Mouse (Mus musculus): ENCODE data around the gene Eefsec. TPM values are rescaled to one million over a fixed set of nuclear protein-coding genes. Genes with fewer than 3 reads are reported as not detected.

Eefsec gene
- total and polyA plus RNA-seq, 3 experiments = 27.5 to 378 (median 40.7) TPM

GRCm38 (mm10) chr6:88409492-88409891 lies 36.8 kb downstream of the Eefsec start:
- no peak overlapping the region for H3K27ac ChIP-seq (ENCODE audit: control insufficient read depth, low read depth, low read length)
- no peak overlapping the region for H3K4me3 ChIP-seq (ENCODE audit: control insufficient read depth in 1 of 2, insufficient read depth in 1 of 2, low read depth in 2 of 2, low read length in 2 of 2)
- no peaks in the 10 kb centered on the region for H3K9me3 ChIP-seq (replicated peaks; ENCODE audit: insufficient read depth, low read length)
- no peak for TF ChIP-seq SMC3 (IDR thresholded peaks at IDR 0.05; ENCODE audit: low read depth, low read length)
- TF ChIP-seq EP300 (IDR thresholded peaks at IDR 0.05; ENCODE audit: low read depth in 1 of 2, low read length in 2 of 2) = no peak
- no peak for TF ChIP-seq TCF12 (IDR thresholded peaks at IDR 0.05; ENCODE audit: low read depth, low read length)
- TF ChIP-seq E2F4 (IDR thresholded peaks at IDR 0.05; ENCODE audit: borderline replicate concordance, low read depth, low read length) = no peak
- TF ChIP-seq POLR2AphosphoS5 (IDR thresholded peaks at IDR 0.05; ENCODE audit: borderline replicate concordance, low read depth, low read length) = no peak
- TF ChIP-seq CHD1 (IDR thresholded peaks at IDR 0.05; ENCODE audit: low read depth, low read length) = no peak
- no peak for TF ChIP-seq MAX (IDR thresholded peaks at IDR 0.05; ENCODE audit: low read length)
- TF ChIP-seq MXI1 (IDR thresholded peaks at IDR 0.05; ENCODE audit: low read depth, low read length) = no peak
- no peak for TF ChIP-seq NRF1 (IDR thresholded peaks at IDR 0.05; ENCODE audit: insufficient read depth, low read depth, low read length, poor library complexity, severe bottlenecking)
- no peak for TF ChIP-seq ZNF384 (IDR thresholded peaks at IDR 0.05; ENCODE audit: low read depth, low read length)
- DNase-seq (ENCODE audit: low read depth, low spot score) = no peak
- no peaks in the 10 kb centered on the region for H3K79me2 ChIP-seq (ENCODE audit: control insufficient read depth, insufficient read depth, low read length, poor library complexity)
- H3K9ac ChIP-seq (ENCODE audit: control insufficient read depth, low read depth, low read length, poor library complexity, severe bottlenecking) = no peak overlapping the region
- no peaks in the 10 kb centered on the region for H3K27me3 ChIP-seq (ENCODE audit: control insufficient read depth in 1 of 2, insufficient read depth in 2 of 2, low read length in 2 of 2)
- no peaks in the 10 kb centered on the region for H3K4me1 ChIP-seq (ENCODE audit: control insufficient read depth in 1 of 2, insufficient read depth in 2 of 2, low read length in 2 of 2)
- H3K36me3 ChIP-seq (ENCODE audit: control insufficient read depth in 1 of 2, insufficient read depth in 2 of 2, low read length in 2 of 2) = no peaks in the 10 kb centered on the region; a peak in 1 of 4 replicates

GRCm38 (mm10) chr6:88400451-88400850 lies 45.9 kb downstream of the Eefsec start:
- Histone ChIP-seq H3K4me3 (ENCODE audit: control insufficient read depth in 1 of 2, insufficient read depth in 1 of 2, low read depth in 2 of 2, low read length in 2 of 2) (no peak overlapping the region), H3K27me3 (ENCODE audit: control insufficient read depth in 1 of 2, insufficient read depth in 2 of 2, low read length in 2 of 2) (no peaks in the 10 kb centered on the region), H3K9me3 (replicated peaks; ENCODE audit: insufficient read depth, low read length) (no peaks in the 10 kb centered on the region), H3K36me3 (ENCODE audit: control insufficient read depth in 1 of 2, insufficient read depth in 2 of 2, low read length in 2 of 2) (peaks cover 0 to 2% of the 10 kb centered on the region in 2 experiments; a peak in 1 of 4 replicates), H3K79me2 (ENCODE audit: control insufficient read depth, insufficient read depth, low read length, poor library complexity) (no peaks in the 10 kb centered on the region), H3K9ac (ENCODE audit: control insufficient read depth, low read depth, low read length, poor library complexity, severe bottlenecking) (no peak overlapping the region), H3K4me1 (ENCODE audit: control insufficient read depth in 1 of 2, insufficient read depth in 2 of 2, low read length in 2 of 2) (no peaks in the 10 kb centered on the region; a peak in 1 of 4 replicates), H3K27ac (ENCODE audit: control insufficient read depth, low read depth, low read length) (no peak overlapping the region)
- TF ChIP-seq MAX (IDR thresholded peaks at IDR 0.05; ENCODE audit: low read length) = no peak
- TF ChIP-seq KAT2A (conservative IDR thresholded peaks at IDR 0.05; ENCODE audit: low read depth, low read length) = no peak
- no peak for TF ChIP-seq MEF2A (IDR thresholded peaks at IDR 0.05; ENCODE audit: extremely low read depth, insufficient replicate concordance, low read depth, low read length, poor library complexity, severe bottlenecking)
- no peak for TF ChIP-seq BHLHE40 (IDR thresholded peaks at IDR 0.05; ENCODE audit: borderline replicate concordance, low read depth, low read length)
- no peak for DNase-seq (ENCODE audit: low read depth, low spot score)

- no peaks in the 10 kb centered on the region for H3K9me3 ChIP-seq (replicated peaks; ENCODE audit: insufficient read depth, low read length)
- DNase-seq (ENCODE audit: low read depth, low spot score) = peak; percentile 56
- H3K36me3 ChIP-seq (ENCODE audit: control insufficient read depth in 1 of 2, insufficient read depth in 2 of 2, low read length in 2 of 2) = peaks cover 0 to 2% of the 10 kb centered on the region in 2 experiments; a peak in 1 of 4 replicates
- H3K4me1 ChIP-seq (ENCODE audit: control insufficient read depth in 1 of 2, insufficient read depth in 2 of 2, low read length in 2 of 2) = no peaks in the 10 kb centered on the region; a peak in 1 of 4 replicates
- no peak overlapping the region for H3K4me3 ChIP-seq (ENCODE audit: control insufficient read depth in 1 of 2, insufficient read depth in 1 of 2, low read depth in 2 of 2, low read length in 2 of 2)
- no peak for TF ChIP-seq USF2 (IDR thresholded peaks at IDR 0.05; ENCODE audit: borderline replicate concordance in 1 of 2, insufficient read depth in 1 of 2, low read depth in 1 of 2, low read length in 2 of 2)
- 0 out of 2 replicates have a peak, but pooled peaks have one; percentile 31 for TF ChIP-seq MYC (IDR thresholded peaks at IDR 0.05; ENCODE audit: low read depth, low read length)
- no peak for TF ChIP-seq POLR2AphosphoS5 (IDR thresholded peaks at IDR 0.05; ENCODE audit: borderline replicate concordance, low read depth, low read length)
- peak; percentile 59 for TF ChIP-seq RAD21 (IDR thresholded peaks at IDR 0.05; ENCODE audit: low read depth, low read length)
- peak; percentile 31; the same call in 1 of the 2 replicates for TF ChIP-seq ZC3H11A (IDR thresholded peaks at IDR 0.05; ENCODE audit: low read depth, low read length)
- TF ChIP-seq SMC3 (IDR thresholded peaks at IDR 0.05; ENCODE audit: low read depth, low read length) = peak; percentile 59
- peak; percentile 21 to 53 (median 51); a peak in 4 of 6 replicates for TF ChIP-seq CTCF (IDR thresholded peaks at IDR 0.05 in 2 of 3, conservative IDR thresholded peaks at IDR 0.05 in 1 of 3; ENCODE audit: control insufficient read depth in 1 of 3, insufficient read depth in 1 of 3, low read depth in 2 of 3, low read length in 3 of 3, poor library complexity in 1 of 3, severe bottlenecking in 1 of 3)
- no peaks in the 10 kb centered on the region for H3K27me3 ChIP-seq (ENCODE audit: control insufficient read depth in 1 of 2, insufficient read depth in 2 of 2, low read length in 2 of 2)
- H3K79me2 ChIP-seq (ENCODE audit: control insufficient read depth, insufficient read depth, low read length, poor library complexity) = no peaks in the 10 kb centered on the region
- no peak overlapping the region for H3K27ac ChIP-seq (ENCODE audit: control insufficient read depth, low read depth, low read length)
- H3K9ac ChIP-seq (ENCODE audit: control insufficient read depth, low read depth, low read length, poor library complexity, severe bottlenecking) = no peak overlapping the region
Observed at GRCm38 (mm10) chr6:88397985-88398384, 48.4 kb downstream of the Eefsec start.
